Mouse (Mus musculus) lung, adult 2 months (tissue): ENCODE measurements around the gene Srrm1.

Experiments
- CTCF ChIP-seq: fragments of 200-500 bp; IDR thresholded peaks from 2 replicates; pipeline ENCODE4 v1.5.1; 2011; ENCODE audit warnings: mild to moderate bottlenecking, low read length, control low read depth; ENCODE audit not compliant: insufficient read depth
- POLR2A ChIP-seq: fragments of 200-500 bp; IDR thresholded peaks from 2 replicates; pipeline ENCODE4 v1.6.1; 2011; ENCODE audit warnings: low read depth, mild to moderate bottlenecking, control low read depth, low read length, borderline replicate concordance; ENCODE audit errors: extremely low read depth

DNA sequence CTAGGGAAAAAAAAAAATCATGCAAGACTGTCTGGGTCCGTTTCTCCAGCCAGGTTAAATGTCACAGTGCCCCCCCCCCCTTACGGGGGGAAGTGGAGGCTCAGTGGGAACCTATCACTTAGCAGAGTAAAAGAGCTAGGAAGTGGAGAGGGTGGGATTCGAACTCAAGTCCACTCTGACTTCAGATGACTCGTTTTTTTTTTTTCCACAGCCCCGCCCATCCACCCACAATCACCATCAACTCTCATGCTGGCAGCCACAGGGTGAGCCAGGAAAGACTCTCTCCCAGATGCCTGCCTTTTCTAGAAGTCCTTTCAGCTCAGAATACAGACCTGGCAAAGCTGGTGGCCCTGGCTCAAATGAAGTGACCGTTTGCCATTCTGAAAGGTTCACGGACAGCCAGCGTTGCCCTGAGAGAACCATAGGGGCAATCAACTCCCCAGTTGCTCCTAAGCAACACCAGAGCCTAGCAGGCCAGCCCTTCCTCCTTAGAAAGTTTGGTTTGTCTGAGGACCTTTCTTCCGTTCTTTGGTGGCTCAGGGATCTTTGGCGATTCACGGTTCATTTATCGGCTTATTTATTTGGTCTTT lies 67.0 kb downstream of the Srrm1 start:
- TF ChIP-seq POLR2A (no peak), CTCF (no peak)
